Mouse (Mus musculus) heart, embryonic 10.5 days (tissue): ENCODE results near the gene 2700049A03Rik. TPM values are rescaled to one million over a fixed set of nuclear protein-coding genes. Genes with fewer than 3 reads are reported as not detected.
"Not testable (repeated sequence)": the region's sequence is repeated elsewhere in the genome, so short reads cannot be mapped to it uniquely, and the experiment has no call there.

ENCODE experiments used
- DNase-seq: peaks from one replicate; pipeline ENCODE4 v3.0.0-alpha.2; 2017; ENCODE audit warnings: low spot score
- H3K27ac ChIP-seq: fragments of 300-500 bp; sonication (generic); 2 replicates; pipeline ENCODE4 v1.5.1; 2016; ENCODE audit warnings: mild to moderate bottlenecking
- H3K27me3 ChIP-seq: fragments of 300-500 bp; sonication (generic); 2 replicates; pipeline ENCODE4 v1.6.1; 2016; ENCODE audit warnings: mild to moderate bottlenecking; ENCODE audit not compliant: poor library complexity, insufficient read depth, severe bottlenecking
- H3K36me3 ChIP-seq: fragments of 300-500 bp; sonication (generic); 2 replicates; pipeline ENCODE4 v1.6.1; 2016; ENCODE audit warnings: mild to moderate bottlenecking, moderate library complexity
- H3K4me1 ChIP-seq: fragments of 300-500 bp; sonication (generic); 2 replicates; pipeline ENCODE4 v1.6.1; 2016; ENCODE audit warnings: mild to moderate bottlenecking
- H3K4me3 ChIP-seq: fragments of 300-500 bp; sonication (generic); 2 replicates; pipeline ENCODE4 v1.5.1; 2016; ENCODE audit warnings: mild to moderate bottlenecking, moderate library complexity
- H3K9me3 ChIP-seq: fragments of 300-500 bp; sonication (generic); 2 replicates; pipeline ENCODE4 v1.6.1; 2016; ENCODE audit warnings: mild to moderate bottlenecking, moderate library complexity
- WGBS: fragments of 180-500 bp; shearing (Covaris S2); methylation state at CpG from one replicate; pipeline ENCODE4 v1.1.7; 2016; 5-methylcytosine and 5-hydroxymethylcytosine counted together
- polyA plus RNA-seq: library from polyadenylated mRNA; unstranded; fragments of >200 nt; fragmentation: Nextera tagmentation; extraction: Ambion mirVana; gene quantifications from 2 replicates; pipeline ENCODE4 v1.2.1, GENCODE M21; 2016

The 2700049A03Rik gene
- 10.1 and 13.1 TPM in 2 replicates for polyA plus RNA-seq

- DNase-seq, result peak; percentile 92
- H3K27ac ChIP-seq, result peak within 1 kb of the TSS; percentile 93
- H3K9me3 ChIP-seq, result no peaks in the 10 kb centered on the region
- H3K4me3 ChIP-seq, result peak within 1 kb of the TSS; percentile 98
- no peaks in the 10 kb centered on the region for H3K27me3 ChIP-seq
- H3K4me1 ChIP-seq, result peaks cover 24% of the 10 kb centered on the region; the same call in 1 of the 2 replicates
- under 1% methylated on average over 52 of the region's 52 CpGs for WGBS
- H3K36me3 ChIP-seq, result peaks cover 41% of the 10 kb centered on the region
Observed at GRCm38 (mm10) chr12:71136130-71136973, at the start of gene 2700049A03Rik, which contains the start of gene Timm9. 2700049A03Rik (plus strand) TSS chr12:71136848. Timm9 (minus strand) TSS chr12:71136684.

- H3K4me1 ChIP-seq, H3K9me3 ChIP-seq, H3K4me3 ChIP-seq, H3K27ac ChIP-seq, DNase-seq, H3K27me3 ChIP-seq, H3K36me3 ChIP-seq: not testable (repeated sequence)
- WGBS, result 86% methylated on average over 4 of the region's 4 CpGs
Observed at GRCm38 (mm10) chr12:71104275-71104674, 32.4 kb upstream of the 2700049A03Rik start.

- WGBS, result 85% methylated on average over 6 of the region's 6 CpGs
- no peak for DNase-seq
Observed at GRCm38 (mm10) chr12:71107216-71107771, 29.4 kb upstream of the 2700049A03Rik start.

GRCm38 (mm10) chr12:71111331-71111730 is 25.3 kb upstream of the 2700049A03Rik start, which contains the start of gene Tomm20l:
Tomm20l (plus strand) TSS chr12:71111428.
- Histone ChIP-seq H3K9me3 (no peaks in the 10 kb centered on the region), H3K27me3 (no peaks in the 10 kb centered on the region), H3K4me1 (peaks cover 24% of the 10 kb centered on the region), H3K36me3 (no peaks in the 10 kb centered on the region), H3K4me3 (peak within 1 kb of the TSS; percentile 54), H3K27ac (peak within 1 kb of the TSS; percentile 70)
- 6% methylated on average over 33 of the region's 33 CpGs for WGBS
- no peak for DNase-seq

More at GRCm38 (mm10) chr12:71107216-71107771, 29.4 kb upstream of the 2700049A03Rik start:
- Histone ChIP-seq H3K27ac (no peak overlapping the region), H3K9me3 (no peaks in the 10 kb centered on the region), H3K27me3 (no peaks in the 10 kb centered on the region), H3K4me3 (no peak overlapping the region), H3K4me1 (peaks cover 8% of the 10 kb centered on the region), H3K36me3 (no peaks in the 10 kb centered on the region)

GRCm38 (mm10) chr12:71113074-71113473 is 23.6 kb upstream of the 2700049A03Rik start:
- WGBS, result 48% methylated on average over 10 of the region's 10 CpGs
- no peak for DNase-seq
- H3K4me3 ChIP-seq, result no peak overlapping the region
- H3K27me3 ChIP-seq, result no peaks in the 10 kb centered on the region
- peaks cover 24% of the 10 kb centered on the region for H3K4me1 ChIP-seq
- peak overlapping the region; percentile 63; the same call in 1 of the 2 replicates for H3K27ac ChIP-seq
- H3K36me3 ChIP-seq, result no peaks in the 10 kb centered on the region
- no peaks in the 10 kb centered on the region for H3K9me3 ChIP-seq

- Histone ChIP-seq H3K36me3 (no peaks in the 10 kb centered on the region), H3K27me3 (no peaks in the 10 kb centered on the region), H3K4me1 (peaks cover 24% of the 10 kb centered on the region), H3K4me3 (peak overlapping the region; percentile 13; the same call in 1 of the 2 replicates), H3K9me3 (no peaks in the 10 kb centered on the region), H3K27ac (no peak overlapping the region)
- DNase-seq, result no peak
- WGBS, result 38% methylated on average over 12 of the region's 12 CpGs
Observed at GRCm38 (mm10) chr12:71113675-71114288, 22.9 kb upstream of the 2700049A03Rik start.

- no peaks in the 10 kb centered on the region for H3K27me3 ChIP-seq
- 81% methylated on average over 5 of the region's 5 CpGs for WGBS
- no peak overlapping the region for H3K27ac ChIP-seq
- DNase-seq, result no peak
- peaks cover 18% of the 10 kb centered on the region for H3K4me1 ChIP-seq
- H3K9me3 ChIP-seq, result no peaks in the 10 kb centered on the region
- H3K4me3 ChIP-seq, result no peak overlapping the region
- H3K36me3 ChIP-seq, result no peaks in the 10 kb centered on the region; the same call in 1 of the 2 replicates
Observed at GRCm38 (mm10) chr12:71116411-71116810, 20.2 kb upstream of the 2700049A03Rik start.

GRCm38 (mm10) chr12:71122731-71123130 is 13.9 kb upstream of the 2700049A03Rik start:
- Histone ChIP-seq H3K9me3 (no peaks in the 10 kb centered on the region), H3K27ac (no peak overlapping the region), H3K36me3 (peaks cover 46% of the 10 kb centered on the region), H3K4me1 (no peaks in the 10 kb centered on the region), H3K4me3 (no peak overlapping the region), H3K27me3 (no peaks in the 10 kb centered on the region)
- WGBS, result 86% methylated on average over 10 of the region's 10 CpGs
- no peak for DNase-seq

GRCm38 (mm10) chr12:71123286-71123685 is 13.4 kb upstream of the 2700049A03Rik start:
- no peaks in the 10 kb centered on the region for H3K9me3 ChIP-seq
- peaks cover 51% of the 10 kb centered on the region for H3K36me3 ChIP-seq
- no peaks in the 10 kb centered on the region for H3K4me1 ChIP-seq
- H3K27me3 ChIP-seq, result no peaks in the 10 kb centered on the region
- DNase-seq, result no peak
- no peak overlapping the region for H3K27ac ChIP-seq
- H3K4me3 ChIP-seq, result no peak overlapping the region
- 90% methylated on average over 9 of the region's 9 CpGs for WGBS

- H3K4me1 ChIP-seq, result peaks cover 24% of the 10 kb centered on the region; the same call in 1 of the 2 replicates
- peak overlapping the region; percentile 93 for H3K27ac ChIP-seq
- peak overlapping the region; percentile 98 for H3K4me3 ChIP-seq
- H3K27me3 ChIP-seq, result no peaks in the 10 kb centered on the region
- DNase-seq, result no peak
- WGBS, result 40% methylated on average over 5 of the region's 5 CpGs
- H3K36me3 ChIP-seq, result peaks cover 41% of the 10 kb centered on the region
- H3K9me3 ChIP-seq, result no peaks in the 10 kb centered on the region
Observed at GRCm38 (mm10) chr12:71135581-71135980, 1.1 kb upstream of the 2700049A03Rik start.

GRCm38 (mm10) chr12:71136974-71137491 is 385 bp downstream of the 2700049A03Rik start:
- under 1% methylated on average over 30 of the region's 30 CpGs for WGBS
- Histone ChIP-seq H3K36me3 (peaks cover 41% of the 10 kb centered on the region), H3K27ac (peak overlapping the region; percentile 93), H3K4me3 (peak overlapping the region; percentile 98), H3K4me1 (peaks cover 24% of the 10 kb centered on the region; the same call in 1 of the 2 replicates), H3K9me3 (no peaks in the 10 kb centered on the region), H3K27me3 (no peaks in the 10 kb centered on the region)
- DNase-seq, result peak; percentile 93

- no peaks in the 10 kb centered on the region for H3K27me3 ChIP-seq
- H3K27ac ChIP-seq, result peak overlapping the region; percentile 93
- WGBS, result 8% methylated on average over 11 of the region's 11 CpGs
- H3K9me3 ChIP-seq, result no peaks in the 10 kb centered on the region
- DNase-seq, result no peak
- H3K4me1 ChIP-seq, result peaks cover 24% of the 10 kb centered on the region; the same call in 1 of the 2 replicates
- peak overlapping the region; percentile 98 for H3K4me3 ChIP-seq
- H3K36me3 ChIP-seq, result peaks cover 42% of the 10 kb centered on the region
Observed at GRCm38 (mm10) chr12:71137686-71138085, 1.0 kb downstream of the 2700049A03Rik start.
